Mouse (Mus musculus) left cerebral cortex, adult 18-20 months (tissue): ENCODE measurements around the gene Cyp1a2. TPM values are rescaled to one million over a fixed set of nuclear protein-coding genes. Genes with fewer than 3 reads are reported as not detected.

Source experiments
- DNase-seq, 2 experiments: peaks; one replicate each; pipeline ENCODE4 v3.0.0; 2021 to 2022; ENCODE audit warnings: low spot score in 2 of 2, mixed read lengths in 1 of 2
- total RNA-seq, 2 experiments: library from RNA; stranded (reverse); gene quantifications; 2 replicates each; pipeline ENCODE4 v1.2.3; 2021

Cyp1a2 gene
- total RNA-seq, 2 experiments from 2014 or later = not detected

- no peak for DNase-seq
Observed at GRCm38 (mm10) chr9:57681411-57681810, 2.1 kb downstream of the Cyp1a2 start.

GRCm38 (mm10) chr9:57671500-57671899, 12.0 kb downstream of the Cyp1a2 start:
- DNase-seq = no peak

GRCm38 (mm10) chr9:57671037-57671436, 12.5 kb downstream of the Cyp1a2 start:
- DNase-seq = no peak

- no peak for DNase-seq
Observed at GRCm38 (mm10) chr9:57669566-57669965, 13.9 kb downstream of the Cyp1a2 start.

- no peak for DNase-seq
Observed at GRCm38 (mm10) chr9:57668277-57668676, 15.2 kb downstream of the Cyp1a2 start.

GRCm38 (mm10) chr9:57667817-57668216, 15.7 kb downstream of the Cyp1a2 start:
- no peak for DNase-seq

GRCm38 (mm10) chr9:57667136-57667535, 16.4 kb downstream of the Cyp1a2 start:
- DNase-seq = no peak

GRCm38 (mm10) chr9:57666536-57666935, 17.0 kb downstream of the Cyp1a2 start:
- DNase-seq = no peak

GRCm38 (mm10) chr9:57664616-57665015, 18.9 kb downstream of the Cyp1a2 start:
- no peak for DNase-seq

- no peak for DNase-seq
Observed at GRCm38 (mm10) chr9:57661552-57661951, 22.0 kb downstream of the Cyp1a2 start.

GRCm38 (mm10) chr9:57660501-57660900, 23.0 kb downstream of the Cyp1a2 start:
- no peak for DNase-seq

GRCm38 (mm10) chr9:57659774-57660173, 23.7 kb downstream of the Cyp1a2 start:
- peak; percentile 77 to 83 for DNase-seq

GRCm38 (mm10) chr9:57658970-57659369, 24.5 kb downstream of the Cyp1a2 start:
- DNase-seq = no peak

- no peak for DNase-seq
Observed at GRCm38 (mm10) chr9:57657843-57658242, 25.7 kb downstream of the Cyp1a2 start.

GRCm38 (mm10) chr9:57656631-57657350, 26.7 kb downstream of the Cyp1a2 start:
- DNase-seq = no peak

- DNase-seq = peak; percentile 91 to 98
Observed at GRCm38 (mm10) chr9:57655749-57656148, 27.8 kb downstream of the Cyp1a2 start.

GRCm38 (mm10) chr9:57654966-57655365, 28.5 kb downstream of the Cyp1a2 start:
- DNase-seq = no peak

GRCm38 (mm10) chr9:57653283-57653682, 30.2 kb downstream of the Cyp1a2 start, which contains the start of gene Csk:
TSS of gene Csk (minus strand) at chr9:57653631.
- DNase-seq = no peak

GRCm38 (mm10) chr9:57652855-57653254, 30.6 kb downstream of the Cyp1a2 start:
- DNase-seq = no peak

GRCm38 (mm10) chr9:57652351-57652750, 31.2 kb downstream of the Cyp1a2 start:
- no peak for DNase-seq

- peak in 1 of 2 experiments; percentile 1 for DNase-seq
Observed at GRCm38 (mm10) chr9:57650786-57651311, 32.7 kb downstream of the Cyp1a2 start.

- no peak for DNase-seq
Observed at GRCm38 (mm10) chr9:57650130-57650785, 33.2 kb downstream of the Cyp1a2 start.
